Mouse (Mus musculus): ENCODE data around the gene Mrfap1.
A peak's percentile ranks its signal among the peaks of the same experiment; 100 is the strongest.

Gene Mrfap1

DNA sequence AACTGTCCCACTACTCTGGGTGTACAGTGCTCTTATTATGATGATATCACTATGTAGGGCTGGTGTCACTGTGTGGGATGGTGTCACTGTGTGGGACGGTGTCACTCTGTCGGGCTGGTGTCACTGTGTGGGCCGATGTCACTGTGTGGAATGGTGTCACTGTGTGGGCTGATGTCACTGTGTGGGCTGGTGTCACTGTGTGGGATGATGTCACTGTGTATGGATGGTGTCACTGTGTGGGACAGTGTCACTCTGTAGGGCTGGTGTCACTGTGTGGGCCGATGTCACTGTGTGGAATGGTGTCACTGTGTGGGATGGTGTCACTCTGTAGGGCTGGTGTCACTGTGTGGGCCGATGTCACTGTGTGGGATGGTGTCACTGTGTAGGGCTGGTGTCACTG is 10.5 kb downstream of the Mrfap1 start:
- no peak for DNase-seq (ENCODE audit: low spot score in 2 of 2)

GRCm38 (mm10) chr5:36779512-36779911 is 17.1 kb downstream of the Mrfap1 start:
- no peak for DNase-seq (ENCODE audit: low spot score in 2 of 2)

GRCm38 (mm10) chr5:36778901-36779300 is 17.7 kb downstream of the Mrfap1 start:
- no peak for DNase-seq (ENCODE audit: low spot score in 2 of 2)

- no peak for DNase-seq (ENCODE audit: low spot score in 2 of 2)
These were observed 19.4 kb downstream of the Mrfap1 start for GRCm38 (mm10) chr5:36777186-36777585.

DNA sequence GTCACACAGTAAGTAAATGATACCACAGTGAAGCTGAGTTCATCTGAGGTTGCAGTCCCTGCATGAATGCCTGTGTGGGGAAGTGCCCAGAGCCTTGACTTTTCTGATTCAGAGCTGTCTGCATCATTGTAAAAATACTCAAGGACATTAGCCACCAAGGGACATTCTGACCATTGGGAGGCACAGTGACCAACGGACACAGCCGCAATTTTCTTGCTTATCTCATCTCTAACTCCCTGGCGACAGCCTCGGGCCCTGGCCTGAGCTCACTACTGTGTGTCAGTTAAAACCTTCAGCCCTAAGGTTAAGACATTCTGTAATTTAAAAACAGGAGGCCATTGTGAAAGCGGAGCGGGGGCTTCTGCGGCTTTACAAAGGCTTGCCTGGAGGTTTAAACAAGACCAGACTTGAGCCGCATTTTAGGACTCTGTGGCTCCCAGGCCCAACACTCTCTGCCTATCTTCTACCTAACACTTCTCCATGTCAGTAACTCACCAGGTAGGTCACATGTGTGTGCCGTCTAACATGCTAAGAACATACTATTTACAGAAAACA is 20.5 kb downstream of the Mrfap1 start:
- no peak for DNase-seq (ENCODE audit: low spot score in 2 of 2)

DNA sequence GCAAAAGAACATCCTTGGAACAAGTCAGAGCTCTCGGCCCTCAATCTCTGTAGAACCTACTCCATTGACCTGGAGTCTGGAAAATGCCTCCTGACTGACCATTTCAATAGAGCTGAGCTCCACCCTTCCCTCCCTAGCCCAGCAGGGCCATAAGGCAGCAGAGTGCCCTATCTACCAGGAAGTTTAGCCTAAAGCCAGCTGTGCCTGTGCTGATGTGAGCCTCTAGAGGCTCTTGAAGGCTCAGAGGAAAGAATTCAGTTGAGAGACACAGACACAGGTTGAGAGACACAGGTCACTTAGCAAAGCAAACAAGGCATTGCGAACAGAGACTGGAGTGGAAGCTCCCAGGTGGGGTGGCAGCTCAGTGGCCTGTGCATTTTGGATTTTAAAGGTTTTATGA is 21.3 kb downstream of the Mrfap1 start:
- DNase-seq (ENCODE audit: low spot score in 2 of 2) = no peak

DNA sequence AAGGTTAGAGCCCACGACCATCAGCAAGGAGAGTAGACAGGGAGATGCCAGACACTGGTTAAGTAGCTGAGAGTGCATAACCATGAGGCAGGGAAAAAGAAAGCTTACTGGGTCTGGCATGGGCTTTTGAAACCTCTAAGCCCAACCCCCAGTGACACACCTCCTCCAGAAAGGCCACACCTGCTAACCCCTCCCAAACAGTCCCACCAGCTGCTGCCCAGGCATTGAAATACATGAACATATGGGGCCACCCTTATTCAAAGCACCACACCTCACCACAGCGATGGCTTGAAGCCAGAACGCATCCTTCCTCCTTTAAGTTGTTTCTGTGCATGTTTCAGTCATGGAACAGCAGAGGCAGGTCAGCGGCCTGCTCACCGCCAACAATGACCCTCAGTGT is 24.0 kb downstream of the Mrfap1 start:
- no peak for DNase-seq (ENCODE audit: low spot score in 2 of 2)

DNA sequence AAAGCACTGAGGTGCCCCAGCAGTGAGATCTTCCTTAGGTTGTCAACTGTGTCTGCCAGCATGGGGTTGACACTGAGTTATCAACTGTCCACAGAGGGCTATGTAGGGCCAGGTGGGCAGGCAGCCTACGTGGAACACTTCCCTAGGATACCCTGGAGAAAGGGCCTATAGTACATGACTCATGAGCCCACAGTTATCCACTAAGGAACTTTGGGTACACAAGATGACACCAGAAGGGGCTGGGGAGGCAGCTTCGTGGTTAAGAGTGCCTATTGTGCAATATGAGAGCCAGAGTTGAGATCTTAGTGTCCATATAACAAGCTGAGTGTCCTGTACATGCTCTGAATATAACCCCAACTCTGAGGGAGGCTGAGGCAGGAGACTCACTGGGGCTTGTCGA is 27.0 kb downstream of the Mrfap1 start:
- no peak for DNase-seq (ENCODE audit: low spot score in 2 of 2)

DNA sequence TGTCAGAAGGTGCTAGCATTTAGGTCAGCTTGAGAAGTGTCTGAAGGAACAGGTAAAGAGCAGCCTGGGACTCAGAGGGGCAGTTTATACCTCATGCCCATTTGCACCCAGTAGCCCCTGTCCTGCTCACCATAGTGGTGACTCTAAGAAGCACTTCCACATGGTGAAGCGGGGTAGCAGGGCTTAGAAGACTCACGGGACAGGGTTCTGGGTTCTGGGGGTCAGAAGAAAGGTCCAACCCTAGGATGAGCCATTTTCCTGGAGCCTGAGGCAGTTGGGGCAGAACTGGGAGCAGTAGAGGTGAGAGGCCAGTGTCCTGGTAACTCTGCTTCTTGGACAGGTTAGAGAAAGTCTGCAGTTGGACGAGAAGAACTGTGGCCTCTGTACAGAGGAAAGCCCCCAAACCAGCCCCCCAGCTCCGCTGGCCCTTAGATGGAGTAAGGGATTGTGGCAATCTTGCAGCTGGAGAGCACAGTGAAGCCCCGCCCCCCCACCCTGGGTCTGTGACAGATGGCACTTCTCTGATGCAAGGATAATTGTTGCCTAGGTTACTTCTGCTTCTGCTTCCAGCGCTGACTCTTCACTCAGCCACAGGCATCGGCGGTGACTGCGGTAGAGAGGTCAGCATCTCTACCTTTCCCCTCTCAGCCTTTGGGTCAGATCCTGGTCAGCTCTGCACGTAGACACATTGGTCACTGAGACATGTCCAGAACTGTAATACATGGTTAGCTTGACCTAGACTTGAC is 29.4 kb downstream of the Mrfap1 start:
- peak in 1 of 2 experiments; percentile 52 for DNase-seq (ENCODE audit: low spot score in 2 of 2)

DNA sequence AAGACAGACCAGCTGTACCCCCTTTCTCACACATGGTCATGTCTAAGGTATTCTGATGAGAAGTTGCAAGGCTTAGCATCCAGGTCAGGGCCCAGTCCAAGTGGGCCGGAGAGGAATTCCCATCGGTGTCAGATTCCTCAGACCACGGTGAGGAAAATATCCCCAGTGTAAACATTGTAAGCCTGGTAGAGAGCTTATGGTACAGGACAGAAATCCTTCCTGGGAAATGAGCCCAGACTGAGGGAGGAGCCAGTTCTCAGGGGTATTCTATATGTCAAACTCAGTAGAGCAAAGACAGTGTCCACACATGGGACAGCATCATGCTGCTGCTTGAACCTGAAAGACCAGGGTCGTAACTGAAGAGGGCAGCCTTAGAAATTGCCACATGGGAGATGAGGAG is 36.7 kb downstream of the Mrfap1 start:
- DNase-seq (ENCODE audit: low spot score in 2 of 2) = no peak

GRCm38 (mm10) chr5:36757033-36757432 is 39.5 kb downstream of the Mrfap1 start:
- no peak for DNase-seq (ENCODE audit: low spot score in 2 of 2)

DNA sequence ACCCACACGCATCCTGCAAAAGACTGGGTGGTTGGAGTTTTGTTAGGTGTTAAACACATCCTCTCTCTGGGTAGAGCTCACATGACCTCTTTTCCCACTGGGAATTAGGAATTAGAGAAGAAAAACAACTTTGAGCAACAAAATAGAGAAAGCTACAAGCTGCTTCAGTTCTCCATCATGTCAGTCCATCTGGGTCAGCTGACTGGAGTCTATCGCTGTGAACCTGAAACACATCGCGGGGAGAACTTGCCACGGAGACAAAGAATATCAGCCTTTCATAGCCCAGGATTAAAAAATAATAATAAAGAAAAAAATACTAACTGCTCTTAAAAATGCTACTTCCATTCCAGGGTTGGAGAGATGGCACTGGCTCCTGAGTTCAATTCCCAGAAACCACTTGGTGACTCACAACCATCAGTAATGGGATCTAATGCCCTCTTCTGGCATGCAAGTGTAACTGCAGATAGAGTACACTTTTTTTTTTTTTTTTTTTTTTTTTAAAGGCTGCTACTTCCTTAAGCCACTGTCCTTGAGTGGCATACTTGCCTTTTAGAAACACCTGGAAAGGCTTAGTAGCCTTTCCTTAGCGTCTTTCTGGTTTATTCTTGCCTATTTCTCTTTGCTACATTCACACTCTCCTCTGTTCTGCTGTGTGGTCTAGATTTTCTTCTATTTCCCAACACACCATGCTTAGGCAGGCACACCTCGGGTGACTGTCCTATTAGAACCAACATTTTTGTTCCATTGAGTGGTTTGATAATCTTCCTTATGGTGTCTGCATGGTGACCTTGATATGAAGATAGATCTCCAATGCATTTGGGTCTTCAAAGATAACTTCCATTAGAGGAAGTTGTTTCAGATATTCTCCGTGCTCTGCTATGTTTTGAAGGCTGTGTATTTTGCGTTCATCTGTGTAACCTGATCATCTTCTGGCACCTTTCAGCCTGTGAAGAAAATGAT is 46.2 kb downstream of the Mrfap1 start:
- DNase-seq (ENCODE audit: low spot score in 2 of 2) = no peak

DNA sequence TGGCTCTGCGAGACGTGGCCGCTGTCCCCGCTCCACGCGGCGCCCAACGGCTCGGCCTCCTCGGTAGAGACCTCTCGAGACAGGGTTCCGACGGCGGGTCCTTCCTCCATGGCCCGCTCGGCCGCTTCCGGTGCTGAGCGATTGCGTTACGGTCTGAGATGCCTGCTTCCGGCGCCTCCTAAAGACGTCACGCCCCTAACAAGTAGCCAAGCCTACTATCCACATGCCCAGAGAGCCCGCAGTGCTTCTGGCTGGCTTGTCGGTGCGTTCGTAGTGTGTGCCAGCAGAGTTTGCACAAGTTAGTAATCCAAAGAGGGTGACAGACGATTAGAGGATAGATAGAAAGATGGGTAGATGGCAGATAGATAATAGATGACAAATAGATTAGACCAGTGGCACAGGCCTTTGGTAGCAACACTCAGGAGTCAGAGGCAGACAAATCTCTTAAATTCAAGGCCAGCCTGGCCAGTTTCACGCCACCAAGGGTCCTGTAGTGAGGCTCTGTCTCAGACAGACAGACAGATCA is 48.0 kb downstream of the Mrfap1 start, which contains the start of gene Bloc1s4:
Gene Bloc1s4 (minus strand): TSS at position 115 of the 526 bp plus-strand sequence.
- peak; percentile 96 to 97 for DNase-seq (ENCODE audit: low spot score in 2 of 2)

GRCm38 (mm10) chr5:36747794-36748535 is 48.6 kb downstream of the Mrfap1 start:
- DNase-seq (ENCODE audit: low spot score in 2 of 2) = peak in 1 of 2 experiments; percentile 44

DNA sequence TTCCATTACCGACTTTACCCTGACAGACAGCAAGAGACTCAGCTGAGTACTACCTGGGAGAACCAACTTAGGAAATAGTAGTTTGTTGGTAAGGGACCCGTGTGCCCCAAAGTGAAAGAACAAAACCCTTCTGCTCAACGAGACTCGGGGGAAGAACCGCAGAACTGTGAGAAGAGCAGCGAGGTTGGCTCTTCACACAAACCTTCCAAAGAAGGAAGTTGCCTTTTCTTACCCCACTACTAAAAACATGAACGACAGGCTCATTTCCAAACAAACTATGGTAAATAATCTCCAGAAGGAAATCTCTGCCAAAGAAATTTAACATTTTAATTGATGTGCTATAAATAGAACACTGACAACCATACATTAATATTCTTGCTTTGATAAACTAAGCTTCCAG is 49.5 kb downstream of the Mrfap1 start:
- no peak for DNase-seq (ENCODE audit: low spot score in 2 of 2)

All from right cerebral cortex, postnatal 10 days (tissue).